Mouse (Mus musculus): ENCODE results near the gene Gm5771.
"Not testable (repeated sequence)": the region's sequence is repeated elsewhere in the genome, so short reads cannot be mapped to it uniquely, and the experiment has no call there.

GRCm38 (mm10) chr6:41373772-41374171, 18.4 kb upstream of the Gm5771 start:
- TF ChIP-seq CTCF, EP300 (IDR thresholded peaks at IDR 0.05; ENCODE audit: low read depth): not testable (repeated sequence)

All from liver, embryonic 14.5 days (tissue).